Mouse (Mus musculus): ENCODE data around the gene Mpst. TPM values are rescaled to one million over a fixed set of nuclear protein-coding genes. Genes with fewer than 3 reads are reported as not detected.

Gene Mpst
- polyA plus RNA-seq, 1 experiment from 2014 or later, result 5.1 TPM

- Histone ChIP-seq H3K9me3 (ENCODE audit: control insufficient read depth, low read length) (no peaks in the 10 kb centered on the region), H3K27ac (ENCODE audit: low read depth, low read length) (no peak overlapping the region; the same call in 1 of the 2 replicates), H3K36me3 (ENCODE audit: control insufficient read depth, insufficient read depth, low read length) (no peaks in the 10 kb centered on the region), H3K9ac (ENCODE audit: low read depth, low read length) (no peak overlapping the region), H3K4me3 (ENCODE audit: low read depth, low read length) (peak overlapping the region; percentile 14), H3K27me3 (replicated peaks; ENCODE audit: control insufficient read depth, insufficient read depth, low read length) (peaks cover 23% of the 10 kb centered on the region), H3K4me2 (peak overlapping the region; percentile 59), H3K4me1 (replicated peaks; ENCODE audit: control insufficient read depth, insufficient read depth, low read length) (peaks cover 17% of the 10 kb centered on the region)
- DNase-seq (ENCODE audit: low spot score) (peak; percentile 70), ATAC-seq (replicated peaks; ENCODE audit: low FRiP score) (peak; percentile 29; the same call in 1 of the 2 replicates)
- WGBS, result 19% methylated on average over 31 of the region's 32 CpGs
These were observed 30.4 kb downstream of the Mpst start for GRCm38 (mm10) chr15:78436380-78437192.

GRCm38 (mm10) chr15:78437237-78438017, 31.2 kb downstream of the Mpst start:
- Histone ChIP-seq H3K9ac (ENCODE audit: low read depth, low read length) (no peak overlapping the region), H3K36me3 (ENCODE audit: control insufficient read depth, insufficient read depth, low read length) (no peaks in the 10 kb centered on the region), H3K27ac (ENCODE audit: low read depth, low read length) (peak overlapping the region; percentile 74), H3K9me3 (ENCODE audit: control insufficient read depth, low read length) (no peaks in the 10 kb centered on the region), H3K4me2 (peak overlapping the region; percentile 59), H3K4me1 (replicated peaks; ENCODE audit: control insufficient read depth, insufficient read depth, low read length) (peaks cover 15% of the 10 kb centered on the region), H3K4me3 (ENCODE audit: low read depth, low read length) (no peak overlapping the region), H3K27me3 (replicated peaks; ENCODE audit: control insufficient read depth, insufficient read depth, low read length) (peaks cover 23% of the 10 kb centered on the region)
- 24% methylated on average over 23 of the region's 23 CpGs for WGBS
- ATAC-seq (replicated peaks; ENCODE audit: low FRiP score) (0 out of 2 replicates have a peak, but pooled peaks have one; percentile 24), DNase-seq (ENCODE audit: low spot score) (no peak)

- Histone ChIP-seq H3K4me3 (ENCODE audit: low read depth, low read length) (no peak overlapping the region), H3K36me3 (ENCODE audit: control insufficient read depth, insufficient read depth, low read length) (no peaks in the 10 kb centered on the region), H3K4me1 (replicated peaks; ENCODE audit: control insufficient read depth, insufficient read depth, low read length) (peaks cover 15% of the 10 kb centered on the region), H3K27ac (ENCODE audit: low read depth, low read length) (no peak overlapping the region), H3K4me2 (no peak overlapping the region), H3K9ac (ENCODE audit: low read depth, low read length) (no peak overlapping the region), H3K27me3 (replicated peaks; ENCODE audit: control insufficient read depth, insufficient read depth, low read length) (peaks cover 23% of the 10 kb centered on the region), H3K9me3 (ENCODE audit: control insufficient read depth, low read length) (no peaks in the 10 kb centered on the region)
- DNase-seq (ENCODE audit: low spot score), result no peak
- 54% methylated on average over 4 of the region's 4 CpGs for WGBS
- no peak for ATAC-seq (replicated peaks; ENCODE audit: low FRiP score)
These were observed 31.8 kb downstream of the Mpst start for GRCm38 (mm10) chr15:78438018-78438394.

GRCm38 (mm10) chr15:78438505-78438904, 32.3 kb downstream of the Mpst start:
- Histone ChIP-seq H3K27ac (ENCODE audit: low read depth, low read length) (no peak overlapping the region), H3K27me3 (replicated peaks; ENCODE audit: control insufficient read depth, insufficient read depth, low read length) (peaks cover 23% of the 10 kb centered on the region), H3K4me3 (ENCODE audit: low read depth, low read length) (no peak overlapping the region), H3K4me2 (no peak overlapping the region), H3K9ac (ENCODE audit: low read depth, low read length) (no peak overlapping the region), H3K9me3 (ENCODE audit: control insufficient read depth, low read length) (no peaks in the 10 kb centered on the region), H3K36me3 (ENCODE audit: control insufficient read depth, insufficient read depth, low read length) (no peaks in the 10 kb centered on the region), H3K4me1 (replicated peaks; ENCODE audit: control insufficient read depth, insufficient read depth, low read length) (peaks cover 15% of the 10 kb centered on the region)
- ATAC-seq (replicated peaks; ENCODE audit: low FRiP score) (no peak), DNase-seq (ENCODE audit: low spot score) (no peak)
- WGBS, result 48% methylated on average over 8 of the region's 8 CpGs

GRCm38 (mm10) chr15:78438973-78439372, 32.8 kb downstream of the Mpst start:
- no peak overlapping the region for H3K9ac ChIP-seq (ENCODE audit: low read depth, low read length)
- peaks cover 15% of the 10 kb centered on the region for H3K4me1 ChIP-seq (replicated peaks; ENCODE audit: control insufficient read depth, insufficient read depth, low read length)
- WGBS, result 64% methylated on average over 9 of the region's 9 CpGs

GRCm38 (mm10) chr15:78442231-78442630, 36.0 kb downstream of the Mpst start:
- H3K9ac ChIP-seq (ENCODE audit: low read depth, low read length), result no peak overlapping the region
- H3K9me3 ChIP-seq (ENCODE audit: control insufficient read depth, low read length), result no peaks in the 10 kb centered on the region
- WGBS, result 84% methylated on average over 19 of the region's 19 CpGs
- H3K4me2 ChIP-seq, result no peak overlapping the region
- DNase-seq (ENCODE audit: low spot score) (no peak), ATAC-seq (replicated peaks; ENCODE audit: low FRiP score) (no peak)
- no peaks in the 10 kb centered on the region for H3K36me3 ChIP-seq (ENCODE audit: control insufficient read depth, insufficient read depth, low read length)
- H3K27me3 ChIP-seq (replicated peaks; ENCODE audit: control insufficient read depth, insufficient read depth, low read length), result peaks cover 8% of the 10 kb centered on the region
- no peak overlapping the region for H3K27ac ChIP-seq (ENCODE audit: low read depth, low read length)
- peaks cover 9% of the 10 kb centered on the region for H3K4me1 ChIP-seq (replicated peaks; ENCODE audit: control insufficient read depth, insufficient read depth, low read length)
- H3K4me3 ChIP-seq (ENCODE audit: low read depth, low read length), result no peak overlapping the region

More at GRCm38 (mm10) chr15:78438973-78439372, 32.8 kb downstream of the Mpst start:
- DNase-seq (ENCODE audit: low spot score) (no peak), ATAC-seq (replicated peaks; ENCODE audit: low FRiP score) (no peak)
- Histone ChIP-seq H3K4me3 (ENCODE audit: low read depth, low read length) (no peak overlapping the region), H3K27me3 (replicated peaks; ENCODE audit: control insufficient read depth, insufficient read depth, low read length) (peaks cover 23% of the 10 kb centered on the region), H3K4me2 (no peak overlapping the region), H3K27ac (ENCODE audit: low read depth, low read length) (no peak overlapping the region), H3K36me3 (ENCODE audit: control insufficient read depth, insufficient read depth, low read length) (no peaks in the 10 kb centered on the region), H3K9me3 (ENCODE audit: control insufficient read depth, low read length) (no peaks in the 10 kb centered on the region)

- no peak overlapping the region for H3K4me2 ChIP-seq
These were observed 37.6 kb downstream of the Mpst start for GRCm38 (mm10) chr15:78443857-78444256.

GRCm38 (mm10) chr15:78447121-78447520, 40.9 kb downstream of the Mpst start:
- H3K4me1 ChIP-seq (replicated peaks; ENCODE audit: control insufficient read depth, insufficient read depth, low read length), result peaks cover 19% of the 10 kb centered on the region
- WGBS, result 48% methylated on average over 7 of the region's 7 CpGs
- no peak for DNase-seq (ENCODE audit: low spot score)
- H3K4me3 ChIP-seq (ENCODE audit: low read depth, low read length), result no peak overlapping the region
- H3K9ac ChIP-seq (ENCODE audit: low read depth, low read length), result no peak overlapping the region
- no peak overlapping the region for H3K4me2 ChIP-seq
- H3K27me3 ChIP-seq (replicated peaks; ENCODE audit: control insufficient read depth, insufficient read depth, low read length), result no peaks in the 10 kb centered on the region; the same call in 1 of the 2 replicates
- no peak overlapping the region for H3K27ac ChIP-seq (ENCODE audit: low read depth, low read length)
- no peak for ATAC-seq (replicated peaks; ENCODE audit: low FRiP score)
- H3K9me3 ChIP-seq (ENCODE audit: control insufficient read depth, low read length), result no peaks in the 10 kb centered on the region
- H3K36me3 ChIP-seq (ENCODE audit: control insufficient read depth, insufficient read depth, low read length), result no peaks in the 10 kb centered on the region

More at GRCm38 (mm10) chr15:78443857-78444256, 37.6 kb downstream of the Mpst start:
- Histone ChIP-seq H3K4me3 (ENCODE audit: low read depth, low read length) (no peak overlapping the region), H3K36me3 (ENCODE audit: control insufficient read depth, insufficient read depth, low read length) (no peaks in the 10 kb centered on the region), H3K9me3 (ENCODE audit: control insufficient read depth, low read length) (no peaks in the 10 kb centered on the region), H3K4me1 (replicated peaks; ENCODE audit: control insufficient read depth, insufficient read depth, low read length) (peaks cover 3% of the 10 kb centered on the region; the same call in 1 of the 2 replicates), H3K27ac (ENCODE audit: low read depth, low read length) (no peak overlapping the region), H3K27me3 (replicated peaks; ENCODE audit: control insufficient read depth, insufficient read depth, low read length) (no peaks in the 10 kb centered on the region; the same call in 1 of the 2 replicates), H3K9ac (ENCODE audit: low read depth, low read length) (no peak overlapping the region)
- WGBS, result 54% methylated on average over 6 of the region's 6 CpGs
- DNase-seq (ENCODE audit: low spot score) (no peak), ATAC-seq (replicated peaks; ENCODE audit: low FRiP score) (no peak)
